Mouse (Mus musculus): ENCODE measurements around the gene Fhl2. TPM values are rescaled to one million over a fixed set of nuclear protein-coding genes. Genes with fewer than 3 reads are reported as not detected.
A peak's percentile ranks its signal among the peaks of the same experiment; 100 is the strongest.

Fhl2 gene
- 5.5 and 58.9 TPM in 2 replicates for polyA plus RNA-seq (2012; rRNA removed)

DNA sequence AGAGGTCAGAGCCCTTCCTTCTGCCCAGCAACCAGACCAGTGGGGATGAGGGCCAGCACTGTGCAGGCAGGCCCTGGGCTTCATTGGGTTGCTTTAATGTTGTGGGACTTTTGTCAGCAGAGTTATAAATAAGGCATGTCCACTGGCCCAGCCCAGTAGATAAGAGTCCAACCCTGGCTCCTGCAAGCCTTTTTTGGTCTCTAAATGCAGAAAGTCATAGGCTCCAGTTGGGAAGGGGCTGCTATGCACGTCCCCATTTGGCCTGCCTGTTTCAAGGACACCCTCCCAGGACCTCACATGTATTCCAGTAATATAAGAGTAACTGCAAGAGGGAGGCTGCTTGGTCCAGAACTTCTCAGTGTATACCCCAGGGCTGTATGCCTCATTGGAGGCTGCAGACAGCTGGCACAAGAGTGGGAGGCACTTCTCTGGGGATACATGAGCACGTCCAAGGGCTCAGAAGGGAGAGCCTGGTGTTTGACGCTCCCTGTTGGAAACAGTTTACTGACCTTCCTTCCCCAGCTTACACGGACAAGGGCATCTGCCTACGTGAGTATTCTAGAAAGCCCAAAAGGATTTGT lies at the start of gene Fhl2:
Gene Fhl2 (minus strand): TSS at position 324 of the 581 bp plus-strand sequence.
- no peaks in the 10 kb centered on the region for H3K27me3 ChIP-seq (ENCODE audit: control insufficient read depth, insufficient read depth, low read length)
- no peak within 1 kb of the TSS for H3K4me3 ChIP-seq (ENCODE audit: control insufficient read depth, insufficient read depth, low read length)
- 97% methylated on average over 5 of the region's 5 CpGs for WGBS
- TF ChIP-seq CTCF (IDR thresholded peaks at IDR 0.05; ENCODE audit: borderline replicate concordance, control insufficient read depth, extremely low read depth, insufficient read depth, low read length, poor library complexity) (no peak), POLR2A (IDR thresholded peaks at IDR 0.05; ENCODE audit: control insufficient read depth, extremely low read depth, insufficient read depth, low read length, poor library complexity) (no peak)
- DNase-seq: no peak
- no peaks in the 10 kb centered on the region for H3K4me1 ChIP-seq (replicated peaks; ENCODE audit: control insufficient read depth, insufficient read depth, low read length)
- no peak within 1 kb of the TSS for H3K27ac ChIP-seq (ENCODE audit: control insufficient read depth, insufficient read depth, low read length)
- no peaks in the 10 kb centered on the region for H3K36me3 ChIP-seq (ENCODE audit: control insufficient read depth, insufficient read depth, low read length)

DNA sequence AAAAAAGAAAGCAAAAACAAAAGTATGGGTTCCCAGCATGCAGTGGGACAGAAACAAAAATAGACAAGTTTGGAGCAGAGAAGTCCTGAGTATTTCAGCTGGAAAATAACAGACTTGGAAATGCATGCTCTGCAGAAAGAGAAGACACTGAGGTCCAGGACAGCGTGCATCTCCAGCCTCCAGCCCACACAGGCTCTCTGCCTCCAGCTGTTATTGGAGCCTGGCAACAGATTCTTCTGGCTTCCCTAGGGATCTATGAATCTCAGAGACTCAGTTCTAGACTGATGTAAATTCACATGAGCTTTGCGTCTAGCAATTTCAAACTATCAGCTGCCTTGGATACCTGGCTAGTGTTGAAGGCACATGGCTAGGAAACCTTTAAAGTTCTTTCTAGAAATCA lies 48.2 kb upstream of the Fhl2 start:
- no peak for DNase-seq
- TF ChIP-seq POLR2A (IDR thresholded peaks at IDR 0.05; ENCODE audit: control insufficient read depth, extremely low read depth, insufficient read depth, low read length, poor library complexity) (no peak), CTCF (IDR thresholded peaks at IDR 0.05; ENCODE audit: borderline replicate concordance, control insufficient read depth, extremely low read depth, insufficient read depth, low read length, poor library complexity) (no peak)
- 92% methylated on average over 2 of the region's 2 CpGs for WGBS
- no peaks in the 10 kb centered on the region; the same call in 1 of the 2 replicates for H3K4me1 ChIP-seq (replicated peaks; ENCODE audit: control insufficient read depth, insufficient read depth, low read length)
- H3K27me3 ChIP-seq (ENCODE audit: control insufficient read depth, insufficient read depth, low read length): no peaks in the 10 kb centered on the region
- no peak overlapping the region for H3K27ac ChIP-seq (ENCODE audit: control insufficient read depth, insufficient read depth, low read length)
- no peaks in the 10 kb centered on the region for H3K36me3 ChIP-seq (ENCODE audit: control insufficient read depth, insufficient read depth, low read length)
- no peak overlapping the region for H3K4me3 ChIP-seq (ENCODE audit: control insufficient read depth, insufficient read depth, low read length)

DNA sequence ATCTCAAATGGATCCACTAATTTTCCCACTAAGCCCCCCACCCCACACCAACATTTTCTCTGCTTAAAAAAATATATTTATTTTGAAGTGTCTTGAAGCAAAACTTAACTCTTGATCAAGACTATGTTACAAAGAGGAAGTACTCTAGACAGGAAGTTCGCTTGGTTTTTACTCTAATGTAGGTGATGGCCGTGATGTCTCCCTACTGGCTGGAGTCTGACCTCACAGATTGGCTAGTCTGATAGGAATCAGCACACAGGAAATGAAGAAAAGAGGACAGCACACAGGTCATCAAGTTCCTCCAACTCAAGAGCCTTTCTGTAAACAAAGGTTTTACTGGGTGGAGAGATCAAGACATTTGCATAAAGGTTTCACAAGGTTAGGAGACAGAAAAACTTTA lies 44.4 kb upstream of the Fhl2 start:
- DNase-seq: no peak

DNA sequence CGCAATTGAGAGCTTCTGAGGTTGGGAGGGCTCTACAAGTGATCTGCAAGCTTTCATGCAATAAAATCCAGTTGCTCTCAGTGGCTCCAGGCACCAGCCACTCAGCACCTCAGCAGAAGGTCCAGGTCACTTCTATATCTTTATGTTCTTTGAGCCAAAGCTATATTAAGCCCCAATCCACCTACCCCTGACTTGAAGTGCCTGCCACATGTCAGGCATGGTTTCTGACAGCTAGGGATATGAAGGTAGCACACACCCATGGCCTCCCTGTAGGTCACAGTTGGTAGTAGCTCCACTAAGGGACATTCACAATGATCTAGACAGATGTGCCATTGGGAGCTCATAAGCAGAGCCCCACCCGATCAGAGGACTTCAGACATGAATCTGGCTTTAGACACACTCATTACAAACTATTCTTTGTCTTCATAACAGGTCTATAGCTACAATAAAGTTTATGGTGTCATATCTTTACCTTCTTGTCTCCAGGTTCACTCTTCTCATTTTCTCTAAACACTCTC lies 43.1 kb upstream of the Fhl2 start:
- H3K27ac ChIP-seq (ENCODE audit: control insufficient read depth, insufficient read depth, low read length): peak overlapping the region; percentile 5; the same call in 1 of the 2 replicates
- no peak for DNase-seq
- WGBS: 99% methylated on average over 2 of the region's 2 CpGs
- H3K4me1 ChIP-seq (replicated peaks; ENCODE audit: control insufficient read depth, insufficient read depth, low read length): peaks cover 6% of the 10 kb centered on the region
- no peak overlapping the region for H3K4me3 ChIP-seq (ENCODE audit: control insufficient read depth, insufficient read depth, low read length)
- no peaks in the 10 kb centered on the region for H3K27me3 ChIP-seq (ENCODE audit: control insufficient read depth, insufficient read depth, low read length)
- H3K36me3 ChIP-seq (ENCODE audit: control insufficient read depth, insufficient read depth, low read length): no peaks in the 10 kb centered on the region
- TF ChIP-seq POLR2A (IDR thresholded peaks at IDR 0.05; ENCODE audit: control insufficient read depth, extremely low read depth, insufficient read depth, low read length, poor library complexity) (no peak), CTCF (IDR thresholded peaks at IDR 0.05; ENCODE audit: borderline replicate concordance, control insufficient read depth, extremely low read depth, insufficient read depth, low read length, poor library complexity) (no peak)

More for the DNA sequence above, 44.4 kb upstream of the Fhl2 start:
- Histone ChIP-seq H3K4me1 (replicated peaks; ENCODE audit: control insufficient read depth, insufficient read depth, low read length) (peaks cover 6% of the 10 kb centered on the region), H3K27me3 (ENCODE audit: control insufficient read depth, insufficient read depth, low read length) (no peaks in the 10 kb centered on the region), H3K27ac (ENCODE audit: control insufficient read depth, insufficient read depth, low read length) (no peak overlapping the region), H3K4me3 (ENCODE audit: control insufficient read depth, insufficient read depth, low read length) (no peak overlapping the region), H3K36me3 (ENCODE audit: control insufficient read depth, insufficient read depth, low read length) (no peaks in the 10 kb centered on the region)
- no peak for TF ChIP-seq POLR2A (IDR thresholded peaks at IDR 0.05; ENCODE audit: control insufficient read depth, extremely low read depth, insufficient read depth, low read length, poor library complexity)
- no peak for TF ChIP-seq CTCF (IDR thresholded peaks at IDR 0.05; ENCODE audit: borderline replicate concordance, control insufficient read depth, extremely low read depth, insufficient read depth, low read length, poor library complexity)
- 13% methylated on average over 2 of the region's 2 CpGs for WGBS

DNA sequence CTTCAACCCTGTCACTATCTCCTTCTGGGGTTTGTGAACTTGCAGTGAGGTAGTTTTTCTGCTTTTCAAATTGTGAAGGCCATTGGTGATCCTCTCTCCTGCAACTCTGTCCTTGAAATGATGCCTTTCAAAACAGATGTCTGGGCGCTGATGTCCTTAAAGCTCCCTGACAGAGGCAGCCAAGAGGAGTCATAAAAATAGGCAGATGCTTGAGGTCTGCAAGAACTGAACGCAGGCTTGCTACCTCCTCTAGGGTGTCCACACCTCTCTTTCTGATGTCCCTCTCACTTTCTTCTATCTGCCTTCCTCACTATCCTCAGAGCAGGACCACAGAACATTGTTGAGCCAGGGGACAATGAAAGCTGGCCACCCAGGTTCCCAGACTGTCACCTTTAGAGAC lies 41.7 kb upstream of the Fhl2 start:
- H3K4me1 ChIP-seq (replicated peaks; ENCODE audit: control insufficient read depth, insufficient read depth, low read length): peaks cover 6% of the 10 kb centered on the region
- no peak for DNase-seq
- no peaks in the 10 kb centered on the region for H3K36me3 ChIP-seq (ENCODE audit: control insufficient read depth, insufficient read depth, low read length)
- H3K27me3 ChIP-seq (ENCODE audit: control insufficient read depth, insufficient read depth, low read length): no peaks in the 10 kb centered on the region
- WGBS: 77% methylated on average over 2 of the region's 2 CpGs
- H3K4me3 ChIP-seq (ENCODE audit: control insufficient read depth, insufficient read depth, low read length): no peak overlapping the region
- peak overlapping the region; percentile 72; the same call in 1 of the 2 replicates for H3K27ac ChIP-seq (ENCODE audit: control insufficient read depth, insufficient read depth, low read length)
- TF ChIP-seq CTCF (IDR thresholded peaks at IDR 0.05; ENCODE audit: borderline replicate concordance, control insufficient read depth, extremely low read depth, insufficient read depth, low read length, poor library complexity) (no peak), POLR2A (IDR thresholded peaks at IDR 0.05; ENCODE audit: control insufficient read depth, extremely low read depth, insufficient read depth, low read length, poor library complexity) (no peak)

DNA sequence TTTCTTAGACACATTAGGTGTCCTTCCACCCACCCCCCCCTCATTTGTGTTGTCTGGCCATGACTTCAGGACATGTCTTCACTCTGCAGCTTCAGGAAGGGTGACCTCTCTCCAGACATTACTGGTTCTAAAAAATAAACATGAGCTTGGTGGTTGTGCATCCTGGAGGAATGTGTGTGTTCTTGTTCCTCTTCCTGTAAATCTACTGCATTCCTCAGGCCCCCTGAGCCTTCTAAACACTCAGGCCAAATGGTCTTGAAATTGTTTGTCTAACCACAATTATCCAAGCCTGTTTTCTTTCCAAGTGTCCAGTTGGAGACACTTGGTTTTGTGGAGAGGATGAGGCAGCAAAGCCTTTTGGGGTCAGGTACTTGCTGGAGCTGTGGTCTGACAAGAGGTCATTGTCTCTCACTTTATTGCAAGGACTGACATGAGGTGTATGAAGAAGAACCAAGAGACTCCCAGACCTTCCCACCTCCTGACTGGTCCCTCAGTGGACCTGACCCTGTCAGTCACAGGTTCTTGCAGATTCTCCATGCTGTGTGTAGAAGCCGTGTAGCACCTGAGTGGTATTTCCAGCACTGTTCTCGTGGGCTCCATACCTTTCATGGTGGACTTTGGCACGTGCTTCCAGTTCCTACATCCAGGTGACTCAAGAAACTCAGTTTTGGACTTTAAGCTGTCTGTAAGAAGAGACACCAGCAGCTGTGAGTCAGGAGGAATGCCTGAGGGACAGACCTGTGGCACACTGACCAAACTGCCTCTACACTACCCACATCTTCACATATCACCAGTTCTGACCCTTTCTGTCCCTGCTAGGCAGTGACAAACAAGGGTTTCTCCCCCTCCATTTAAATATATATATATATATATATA lies 40.8 kb upstream of the Fhl2 start:
- Histone ChIP-seq H3K36me3 (ENCODE audit: control insufficient read depth, insufficient read depth, low read length) (no peaks in the 10 kb centered on the region), H3K4me3 (ENCODE audit: control insufficient read depth, insufficient read depth, low read length) (no peak overlapping the region), H3K4me1 (replicated peaks; ENCODE audit: control insufficient read depth, insufficient read depth, low read length) (peaks cover 6% of the 10 kb centered on the region), H3K27ac (ENCODE audit: control insufficient read depth, insufficient read depth, low read length) (no peak overlapping the region), H3K27me3 (ENCODE audit: control insufficient read depth, insufficient read depth, low read length) (no peaks in the 10 kb centered on the region)
- WGBS: 97% methylated on average over 3 of the region's 3 CpGs
- no peak for DNase-seq
- TF ChIP-seq CTCF (IDR thresholded peaks at IDR 0.05; ENCODE audit: borderline replicate concordance, control insufficient read depth, extremely low read depth, insufficient read depth, low read length, poor library complexity) (no peak), POLR2A (IDR thresholded peaks at IDR 0.05; ENCODE audit: control insufficient read depth, extremely low read depth, insufficient read depth, low read length, poor library complexity) (no peak)

Data from thymus, adult 2 months (tissue).